Mouse (Mus musculus) bone marrow, adult 2 months (tissue): ENCODE data around the gene Atox1. TPM values are rescaled to one million over a fixed set of nuclear protein-coding genes. Genes with fewer than 3 reads are reported as not detected.

Source experiments
- H3K27ac ChIP-seq: fragments of 200-500 bp; 2 replicates; pipeline ENCODE4 v1.5.1; 2012; ENCODE audit warnings: low read depth, mild to moderate bottlenecking, control low read depth, inconsistent platforms, low read length; ENCODE audit not compliant: control insufficient read depth, poor library complexity, insufficient read depth
- H3K4me1 ChIP-seq: fragments of 200-500 bp; 2 replicates; pipeline ENCODE4 v1.6.1; 2011; ENCODE audit warnings: low read length; ENCODE audit not compliant: control insufficient read depth, insufficient read depth
- H3K4me3 ChIP-seq: fragments of 200-500 bp; replicated peaks from 2 replicates; pipeline ENCODE3; 2011; ENCODE audit warnings: mild to moderate bottlenecking, low read depth, low read length, control low read depth; ENCODE audit not compliant: control insufficient read depth
- CTCF ChIP-seq: fragments of 200-500 bp; IDR thresholded peaks from 2 replicates; pipeline ENCODE4 v1.5.1; 2011; ENCODE audit warnings: low read length, control low read depth; ENCODE audit not compliant: control insufficient read depth, insufficient read depth
- POLR2A ChIP-seq: fragments of 200-500 bp; IDR thresholded peaks from 2 replicates; pipeline ENCODE4 v1.6.1; 2011; ENCODE audit warnings: low read depth, mild to moderate bottlenecking, control low read depth, low read length, borderline replicate concordance; ENCODE audit not compliant: control insufficient read depth
- WGBS: fragments of 180-500 bp; shearing (Covaris S2); methylation state at CpG from one replicate; pipeline ENCODE4 v1.1.7; 2018; 5-methylcytosine and 5-hydroxymethylcytosine counted together
- polyA plus RNA-seq: library from polyadenylated mRNA; stranded (reverse); fragments of >200 nt; gene quantifications from 2 replicates; pipeline ENCODE4 v1.2.4, GENCODE M21; 2011; ENCODE audit warnings: low replicate concordance; ENCODE audit not compliant: missing spikeins, insufficient read depth, insufficient read length

The Atox1 gene
- polyA plus RNA-seq, 1 experiment = 128 TPM

GRCm38 (mm10) chr11:55462149-55462548 is 1.1 kb upstream of the Atox1 start:
- whole genome bisulfite sequencing = 87% methylated on average over 9 of the region's 9 CpGs
- H3K27ac ChIP-seq = no peak overlapping the region
- no peak overlapping the region for H3K4me3 ChIP-seq
- H3K4me1 ChIP-seq = no peaks in the 10 kb centered on the region; the same call in 1 of the 2 replicates
- no peak for TF ChIP-seq POLR2A
- TF ChIP-seq CTCF = no peak

- peak overlapping the region; percentile 62 for H3K27ac ChIP-seq
- no peaks in the 10 kb centered on the region; the same call in 1 of the 2 replicates for H3K4me1 ChIP-seq
- TF ChIP-seq CTCF = peak; percentile 20; the same call in 1 of the 2 replicates
- no peak for TF ChIP-seq POLR2A
- H3K4me3 ChIP-seq = peak overlapping the region; percentile 89
- WGBS = under 1% methylated on average over 17 of the region's 17 CpGs
These were observed 450 bp downstream of the Atox1 start for GRCm38 (mm10) chr11:55460559-55461018.

- Histone ChIP-seq H3K4me3 (peak overlapping the region; percentile 89), H3K27ac (no peak overlapping the region), H3K4me1 (no peaks in the 10 kb centered on the region; the same call in 1 of the 2 replicates)
- WGBS = 60% methylated on average over 3 of the region's 3 CpGs
- TF ChIP-seq POLR2A = no peak
- TF ChIP-seq CTCF = no peak
These were observed 1.0 kb downstream of the Atox1 start for GRCm38 (mm10) chr11:55459850-55460558.

GRCm38 (mm10) chr11:55458501-55458900 is 2.5 kb downstream of the Atox1 start:
- Histone ChIP-seq H3K27ac (no peak overlapping the region), H3K4me1 (no peaks in the 10 kb centered on the region; the same call in 1 of the 2 replicates), H3K4me3 (no peak overlapping the region)
- TF ChIP-seq CTCF (no peak), POLR2A (no peak)
- 66% methylated on average over 4 of the region's 4 CpGs for WGBS

GRCm38 (mm10) chr11:55455166-55455565 is 5.9 kb downstream of the Atox1 start:
- TF ChIP-seq CTCF (no peak), POLR2A (no peak)
- 50% methylated on average over 2 of the region's 2 CpGs for WGBS
- no peak overlapping the region for H3K27ac ChIP-seq
- no peaks in the 10 kb centered on the region; the same call in 1 of the 2 replicates for H3K4me1 ChIP-seq
- H3K4me3 ChIP-seq = no peak overlapping the region

GRCm38 (mm10) chr11:55453640-55454039 is 7.4 kb downstream of the Atox1 start:
- Histone ChIP-seq H3K4me1 (no peaks in the 10 kb centered on the region; the same call in 1 of the 2 replicates), H3K4me3 (no peak overlapping the region), H3K27ac (no peak overlapping the region)
- 56% methylated on average over 4 of the region's 4 CpGs for WGBS
- TF ChIP-seq POLR2A (no peak), CTCF (no peak)

GRCm38 (mm10) chr11:55450311-55450710 is 10.7 kb downstream of the Atox1 start:
- no peak overlapping the region for H3K27ac ChIP-seq
- TF ChIP-seq POLR2A (no peak), CTCF (no peak)
- WGBS = 51% methylated on average over 4 of the region's 4 CpGs
- no peak overlapping the region for H3K4me3 ChIP-seq
- H3K4me1 ChIP-seq = no peaks in the 10 kb centered on the region; the same call in 1 of the 2 replicates

GRCm38 (mm10) chr11:55449531-55449930 is 11.5 kb downstream of the Atox1 start:
- 62% methylated on average over 7 of the region's 7 CpGs for WGBS
- Histone ChIP-seq H3K27ac (no peak overlapping the region), H3K4me1 (no peaks in the 10 kb centered on the region; the same call in 1 of the 2 replicates), H3K4me3 (no peak overlapping the region)
- TF ChIP-seq CTCF = no peak
- TF ChIP-seq POLR2A = no peak

- no peak overlapping the region for H3K27ac ChIP-seq
These were observed 14.5 kb downstream of the Atox1 start for GRCm38 (mm10) chr11:55446579-55446978.

More at GRCm38 (mm10) chr11:55446579-55446978, 14.5 kb downstream of the Atox1 start:
- WGBS = 31% methylated on average over 4 of the region's 4 CpGs
- TF ChIP-seq CTCF (peak; percentile 45), POLR2A (no peak)
- Histone ChIP-seq H3K4me3 (no peak overlapping the region), H3K4me1 (no peaks in the 10 kb centered on the region)
